Mouse (Mus musculus): ENCODE measurements around the gene Zbtb11.
"Not testable (repeated sequence)": the region's sequence is repeated elsewhere in the genome, so short reads cannot be mapped to it uniquely, and the experiment has no call there.

The Zbtb11 gene

DNA sequence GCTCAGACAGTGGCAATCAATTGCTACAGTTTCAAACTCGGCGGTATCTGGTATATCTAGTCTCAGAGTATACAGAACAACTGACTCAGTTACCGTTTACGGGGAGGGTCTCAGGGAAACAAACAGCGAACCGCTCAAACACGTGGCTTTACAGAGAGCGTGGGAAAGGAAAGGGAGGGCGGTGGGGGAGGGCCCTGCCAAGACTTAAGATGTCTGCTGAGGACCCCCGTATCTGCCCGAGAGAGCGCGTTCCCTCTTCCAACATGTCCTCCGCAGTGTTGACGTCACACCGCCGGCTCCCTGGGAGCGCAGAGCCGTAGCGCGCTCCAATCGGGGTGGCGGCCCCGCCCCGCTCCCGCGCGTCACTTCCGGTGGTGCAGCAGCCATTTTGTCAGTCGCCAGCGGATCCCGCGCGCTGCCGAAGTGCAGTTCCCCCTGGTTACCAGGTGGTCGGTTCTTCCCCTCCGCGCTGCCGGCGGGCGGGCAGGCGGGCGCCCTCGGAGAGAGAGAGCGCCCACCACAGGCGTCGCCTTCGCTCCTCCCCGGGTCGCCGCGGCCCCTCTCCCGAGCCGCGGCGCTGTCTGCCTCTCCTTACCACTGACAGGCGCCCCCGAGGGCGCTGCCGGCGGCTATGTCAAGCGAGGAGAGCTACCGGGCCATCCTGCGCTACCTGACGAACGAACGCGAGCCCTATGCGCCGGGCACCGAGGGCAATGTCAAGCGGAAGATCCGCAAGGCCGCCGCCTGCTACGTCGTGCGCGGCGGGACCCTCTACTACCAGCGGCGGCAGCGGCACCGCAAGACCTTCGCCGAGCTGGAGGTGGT is at the start of gene Zbtb11:
Gene Zbtb11 (plus strand): TSS at position 453 of the 825 bp plus-strand sequence.
- peak; percentile 99 to 100 for DNase-seq

DNA sequence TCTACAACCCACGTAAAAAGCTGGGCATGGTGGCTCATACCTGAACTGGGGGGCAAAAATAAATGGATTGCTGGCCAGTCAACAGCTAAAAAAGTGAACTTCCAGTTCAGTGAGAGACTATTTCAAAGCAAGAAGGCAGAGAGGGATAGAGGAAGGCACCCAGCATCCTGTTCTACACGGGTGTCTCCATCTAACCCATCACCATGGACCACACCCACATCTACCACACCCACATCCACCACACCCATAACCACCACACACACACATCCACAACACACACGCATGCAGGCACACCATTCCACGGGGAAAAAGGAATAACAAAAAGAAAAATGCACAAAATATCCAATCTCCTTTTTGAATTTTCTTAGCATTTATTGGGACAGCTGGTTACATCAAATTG is 49.7 kb upstream of the Zbtb11 start:
- DNase-seq: no peak

DNA sequence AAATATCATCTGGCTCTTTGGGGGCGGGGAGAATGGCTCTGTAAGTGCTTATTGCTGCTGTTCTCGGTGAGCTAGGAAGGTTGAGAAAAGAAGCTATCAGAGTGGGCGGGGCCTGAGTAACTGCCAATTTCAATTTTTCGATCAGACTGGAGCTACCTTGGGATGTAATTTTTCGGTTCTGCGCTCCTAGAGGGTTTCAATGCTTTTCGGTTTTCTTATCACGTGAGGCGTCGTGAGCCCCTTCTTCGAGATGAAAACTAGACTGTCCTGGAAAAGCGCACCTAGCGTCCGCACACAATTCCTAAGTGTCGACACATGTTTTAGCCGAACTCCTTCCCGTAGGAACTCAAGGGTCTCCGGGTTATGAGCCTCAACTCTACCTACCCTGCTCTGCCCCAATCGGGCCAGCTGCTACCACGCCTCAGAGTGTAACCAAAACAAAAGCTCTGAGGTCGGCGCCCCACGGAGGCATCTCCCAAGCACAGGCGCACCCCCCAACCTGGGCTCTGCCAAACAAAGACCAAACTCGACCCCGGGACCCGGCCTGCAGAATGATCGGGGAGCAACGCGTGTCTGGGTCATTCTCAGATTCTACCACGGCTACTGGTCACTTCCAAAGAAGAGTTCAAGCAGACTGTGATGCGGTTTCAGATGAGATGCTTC is 39.9 kb upstream of the Zbtb11 start:
- peak in 1 of 2 experiments; percentile 54 for DNase-seq

DNA sequence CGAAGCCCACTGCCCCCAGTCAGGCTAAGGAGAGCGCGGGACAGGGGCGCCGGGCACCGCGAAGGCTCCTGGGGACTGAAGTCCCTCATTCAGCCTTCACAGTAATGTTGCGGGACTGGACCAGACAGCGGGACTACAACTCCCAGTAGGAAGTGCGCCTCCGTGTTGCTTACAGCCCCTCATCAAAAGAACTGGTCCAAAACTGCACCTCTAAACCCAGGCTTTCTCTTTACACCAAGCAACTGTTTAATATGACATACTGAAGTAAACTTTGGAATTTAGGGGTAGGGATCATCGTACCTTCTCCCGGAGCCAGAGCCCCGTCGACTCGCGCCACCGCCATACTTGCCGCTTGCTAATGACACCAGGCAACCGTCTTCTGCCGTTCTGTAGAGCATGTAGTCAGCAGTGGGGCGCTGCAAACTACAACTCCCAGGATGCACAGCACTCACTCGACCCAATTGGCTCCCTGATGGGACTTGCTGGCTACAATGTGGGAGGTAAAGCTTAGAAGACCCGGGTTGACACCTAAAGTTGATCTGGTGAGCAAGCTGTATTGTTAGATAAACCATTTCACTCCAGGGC is 39.1 kb upstream of the Zbtb11 start, which contains the start of gene Cep97:
Gene Cep97 (minus strand): TSS at position 403 of the 585 bp plus-strand sequence.
- peak; percentile 90 to 97 for DNase-seq

DNA sequence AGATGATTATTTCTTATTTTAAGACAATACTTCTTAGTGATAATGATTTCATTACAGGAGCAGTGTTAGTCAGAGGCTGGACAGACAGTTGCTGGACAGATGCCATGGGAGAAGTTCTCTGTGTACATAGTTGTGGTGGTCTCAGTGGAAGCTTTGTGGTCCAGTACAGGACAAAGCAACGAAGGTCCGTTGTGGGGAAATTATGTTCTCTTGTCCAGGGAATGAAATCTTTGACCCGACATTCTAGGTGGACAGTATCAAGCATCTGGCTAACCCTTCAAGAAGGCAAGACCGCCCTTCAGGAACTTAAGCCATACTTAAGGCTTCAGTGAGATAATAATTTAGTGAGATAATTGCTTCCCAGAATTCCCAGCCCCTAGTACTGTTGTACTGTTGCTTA is 34.9 kb upstream of the Zbtb11 start:
- no peak for DNase-seq

DNA sequence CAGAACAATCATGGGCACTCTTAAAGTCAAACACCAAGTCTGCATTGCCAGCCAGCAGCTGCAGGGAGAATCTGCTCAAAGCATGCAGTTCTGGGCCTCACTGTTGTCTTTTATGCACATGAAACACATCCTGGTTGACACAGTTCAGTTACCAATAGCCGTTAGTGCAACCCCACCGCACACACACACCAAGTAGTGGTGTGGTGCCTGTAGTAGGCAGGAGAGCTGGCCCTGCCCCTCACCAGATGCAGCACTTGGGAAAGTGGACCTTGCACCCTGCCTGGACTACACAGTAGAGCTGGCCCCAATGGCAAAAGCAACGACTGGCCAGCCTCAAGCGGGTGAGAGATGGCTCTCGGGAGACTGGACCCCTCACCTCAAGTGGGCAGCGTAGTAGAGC is 34.0 kb upstream of the Zbtb11 start:
- no peak for DNase-seq

DNA sequence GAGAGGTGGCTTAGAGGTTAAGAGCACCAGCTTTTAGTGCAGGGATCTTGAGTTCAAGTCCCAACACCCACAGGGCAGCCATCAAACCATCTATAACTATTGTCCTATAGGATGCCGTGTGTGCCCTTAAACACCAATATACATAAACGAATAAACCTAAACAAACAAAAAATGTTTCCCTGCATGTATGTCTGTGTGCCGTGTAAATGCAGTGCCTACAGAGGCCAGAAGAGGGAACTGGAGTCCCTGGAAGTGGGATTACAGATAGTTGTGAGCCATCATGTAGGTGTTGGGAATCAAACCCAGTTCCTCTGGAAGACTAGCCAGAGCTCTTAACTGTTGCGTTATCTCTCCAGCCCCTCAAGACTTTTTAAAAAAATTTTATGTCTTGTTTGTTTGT is 32.9 kb upstream of the Zbtb11 start:
- no peak for DNase-seq

DNA sequence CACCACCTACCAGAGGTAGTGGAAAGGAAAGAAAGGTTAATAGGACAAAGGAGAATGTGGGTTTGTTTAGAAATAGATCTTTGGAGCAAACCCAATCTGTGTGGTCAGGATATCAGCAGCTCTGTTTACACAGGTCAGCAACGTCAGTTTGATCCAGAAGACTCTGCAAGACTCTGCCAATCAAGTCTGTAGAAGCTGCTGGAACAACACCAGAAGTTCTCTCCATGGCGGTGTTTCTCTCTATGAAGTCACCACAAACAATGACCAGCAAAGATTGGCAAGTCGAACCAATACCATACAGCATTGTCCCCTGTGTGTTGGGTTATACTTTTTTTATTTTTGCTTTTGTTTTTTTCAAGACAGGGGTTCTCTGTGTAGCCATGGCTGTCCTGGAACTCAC is 26.4 kb upstream of the Zbtb11 start:
- DNase-seq: no peak

DNA sequence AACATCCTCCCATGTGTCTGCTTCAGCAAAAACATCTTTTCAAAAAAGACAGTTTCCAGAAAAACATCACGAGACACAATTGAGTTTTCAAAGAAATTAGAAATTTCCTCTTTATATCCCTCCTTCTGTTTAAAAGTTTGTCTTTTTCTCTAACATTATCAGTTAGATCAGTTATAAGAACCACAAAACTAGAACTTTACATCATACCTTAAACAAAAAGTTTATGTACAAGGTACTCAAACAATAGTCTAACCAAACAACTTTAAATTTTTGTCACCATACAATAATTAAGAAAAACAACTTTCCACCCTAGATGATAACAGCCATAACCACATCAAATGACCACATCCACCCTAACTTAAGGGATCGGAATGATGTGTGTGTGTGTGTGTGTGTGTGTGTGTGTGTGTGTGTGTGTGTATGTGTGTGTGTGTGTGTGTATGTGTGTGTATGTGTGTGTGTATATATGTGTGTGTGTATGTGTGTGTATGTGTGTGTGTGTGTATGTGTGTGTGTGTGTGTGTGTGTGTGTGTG is 25.7 kb upstream of the Zbtb11 start:
- not testable (repeated sequence) for DNase-seq

DNA sequence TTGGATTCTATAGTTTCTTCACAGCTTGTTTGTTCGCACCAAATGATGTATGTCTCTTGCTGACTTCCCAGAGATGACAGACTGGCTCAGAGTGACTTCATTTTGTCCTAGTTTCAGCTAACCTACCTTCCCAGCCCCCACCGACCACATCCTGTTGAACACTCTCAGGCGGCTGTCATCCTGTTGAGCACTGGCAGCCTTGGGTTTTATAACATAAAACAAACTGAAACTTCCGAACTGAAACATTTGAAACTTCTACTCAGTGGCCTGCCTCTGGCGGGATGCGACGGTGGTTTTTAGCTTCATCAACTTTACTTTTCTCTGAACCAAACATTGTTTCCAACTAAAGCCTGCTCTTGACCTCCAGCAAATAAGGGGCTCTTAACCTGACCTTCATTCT is 24.7 kb upstream of the Zbtb11 start:
- no peak for DNase-seq

DNA sequence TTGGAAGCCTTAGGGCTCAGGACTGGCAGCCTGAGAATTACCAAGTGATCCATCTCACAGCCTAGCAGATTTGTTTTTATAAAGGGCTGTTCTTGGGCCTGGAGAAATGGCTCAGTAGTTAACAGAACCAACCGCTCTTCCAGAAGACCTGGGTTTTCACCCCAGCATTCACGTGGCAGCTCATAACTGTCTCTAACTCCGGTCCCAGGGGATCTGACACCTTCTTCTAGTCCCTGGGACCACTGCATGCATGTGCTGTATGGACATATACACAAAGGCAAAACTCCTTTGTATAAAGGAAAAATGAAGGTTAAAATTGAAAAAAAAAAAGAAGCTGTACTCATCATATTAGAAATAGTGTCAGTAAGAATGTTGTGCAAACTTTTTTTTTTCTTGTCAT is 23.2 kb upstream of the Zbtb11 start:
- no peak for DNase-seq

DNA sequence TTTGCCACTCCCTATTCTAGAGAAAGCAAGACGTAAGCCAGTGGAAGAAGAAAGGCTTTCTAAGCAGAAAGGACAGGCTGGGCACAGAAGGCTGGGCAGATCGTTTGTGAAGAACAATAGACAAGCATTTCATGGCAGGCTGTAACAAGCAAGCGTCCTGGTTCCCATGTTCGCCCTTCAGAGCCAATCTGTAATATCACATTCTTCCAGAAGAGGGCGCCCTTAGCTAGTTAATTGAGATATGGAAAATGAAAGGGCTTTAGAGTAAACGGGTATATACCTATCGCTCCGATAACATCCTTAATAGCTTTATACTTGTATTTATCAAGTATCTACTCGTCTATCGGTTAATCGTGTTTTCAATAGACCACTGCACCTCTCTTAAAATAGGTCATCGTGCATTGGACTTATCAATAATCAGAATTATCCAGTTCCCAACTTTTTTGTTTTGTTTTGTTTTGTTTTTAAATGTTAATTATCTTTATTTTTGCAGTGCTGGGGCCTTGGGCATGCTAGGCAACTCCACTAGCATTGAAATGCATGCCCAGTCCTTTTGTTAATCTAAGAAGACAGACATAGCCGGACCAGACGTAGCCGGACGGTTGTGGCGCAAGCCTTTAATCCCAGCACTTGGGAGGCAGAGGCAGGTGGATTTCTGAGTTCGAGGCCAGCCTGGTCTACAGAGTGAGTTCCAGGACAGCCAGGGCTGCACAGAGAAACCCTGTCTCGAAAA is 22.6 kb upstream of the Zbtb11 start:
- peak; percentile 79 to 83 for DNase-seq

DNA sequence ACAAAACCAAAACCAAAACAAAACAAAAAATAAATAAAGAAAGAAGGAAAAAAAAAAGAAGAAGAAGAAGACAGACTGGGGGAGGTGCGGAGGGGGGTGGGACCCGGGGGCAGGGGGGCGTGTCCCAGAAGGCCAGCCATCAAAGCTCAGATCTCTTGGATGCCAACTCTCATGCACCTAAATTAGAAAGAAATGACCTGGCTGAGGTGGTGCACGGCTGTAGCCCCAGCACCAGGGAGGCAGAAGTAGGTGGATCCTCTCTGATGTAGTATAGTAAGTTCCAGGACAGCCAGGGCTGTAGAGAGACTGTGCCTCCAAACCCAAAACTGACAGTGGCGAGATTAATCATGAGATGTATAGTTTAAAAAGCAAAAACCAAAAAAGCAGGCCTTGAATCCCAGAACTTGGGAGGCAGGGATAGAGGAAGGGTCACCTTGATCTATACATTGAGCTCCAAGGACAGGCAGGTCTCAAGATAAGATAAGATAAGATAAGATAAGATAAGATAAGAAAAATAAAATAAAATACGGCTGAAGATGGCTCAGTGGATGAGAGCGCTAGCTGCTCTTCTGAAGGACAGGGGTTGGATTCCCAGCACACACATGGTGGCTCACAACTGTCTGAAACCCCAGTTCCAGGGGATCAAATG is 21.9 kb upstream of the Zbtb11 start:
- DNase-seq: no peak

DNA sequence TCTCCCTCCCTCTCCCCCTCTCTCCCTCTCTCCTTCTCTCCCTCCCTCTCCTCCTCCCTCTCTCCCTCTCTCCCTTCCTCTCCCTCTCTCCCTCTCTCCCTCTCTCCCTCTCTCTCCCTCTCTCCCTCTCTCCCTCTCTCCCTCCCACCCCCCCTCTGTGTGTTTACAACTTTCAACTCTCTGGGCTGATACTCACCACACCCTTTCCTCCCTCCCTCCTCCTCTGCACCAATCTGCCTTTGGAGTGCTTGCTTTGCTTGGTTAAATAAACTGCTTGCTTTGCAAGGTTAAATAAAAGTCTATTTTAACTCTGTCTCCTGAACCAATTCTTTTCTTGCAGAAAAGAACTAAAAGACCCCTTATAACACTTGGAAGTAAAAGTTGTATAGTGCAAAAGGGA is 20.9 kb upstream of the Zbtb11 start:
- DNase-seq: no peak

DNA sequence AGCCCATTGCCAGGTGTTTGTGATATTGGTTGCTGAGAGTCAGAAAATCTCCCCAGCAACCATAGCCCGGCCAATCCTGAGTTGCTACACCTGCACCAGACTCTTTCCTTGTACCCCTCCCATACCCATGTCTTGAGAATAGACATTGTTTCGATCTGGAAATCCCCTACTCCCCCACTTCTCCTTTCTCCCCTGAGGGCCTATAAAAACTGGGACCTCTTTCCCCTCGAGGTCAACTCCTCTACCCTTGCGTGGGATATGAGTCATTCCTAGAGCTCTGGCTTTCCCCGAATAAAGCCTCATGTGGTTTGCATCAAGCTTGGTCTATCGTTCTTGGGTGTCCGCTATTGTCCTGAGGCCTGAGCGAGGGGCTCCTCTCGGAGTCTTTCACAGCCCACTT is 19.5 kb upstream of the Zbtb11 start:
- DNase-seq: not testable (repeated sequence)

DNA sequence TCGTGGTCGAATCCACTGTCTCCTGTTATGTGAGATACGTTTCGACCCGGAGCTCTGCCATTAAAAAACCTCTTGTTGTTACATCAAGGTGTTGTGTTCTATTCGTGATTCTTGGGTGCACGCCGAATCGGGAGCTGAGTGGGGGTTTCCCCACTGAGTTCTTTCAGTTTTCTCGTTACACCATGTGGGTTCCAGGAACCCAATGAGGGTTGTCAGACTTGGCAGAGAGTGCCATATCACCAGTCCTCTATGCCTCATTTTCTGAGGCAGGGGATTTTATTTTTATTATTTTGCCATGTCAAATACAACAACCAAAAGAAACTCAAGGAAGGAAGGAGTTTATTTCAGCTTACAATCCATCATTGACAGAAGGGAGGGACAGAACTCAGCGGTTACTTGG is 10.6 kb upstream of the Zbtb11 start:
- not testable (repeated sequence) for DNase-seq

DNA sequence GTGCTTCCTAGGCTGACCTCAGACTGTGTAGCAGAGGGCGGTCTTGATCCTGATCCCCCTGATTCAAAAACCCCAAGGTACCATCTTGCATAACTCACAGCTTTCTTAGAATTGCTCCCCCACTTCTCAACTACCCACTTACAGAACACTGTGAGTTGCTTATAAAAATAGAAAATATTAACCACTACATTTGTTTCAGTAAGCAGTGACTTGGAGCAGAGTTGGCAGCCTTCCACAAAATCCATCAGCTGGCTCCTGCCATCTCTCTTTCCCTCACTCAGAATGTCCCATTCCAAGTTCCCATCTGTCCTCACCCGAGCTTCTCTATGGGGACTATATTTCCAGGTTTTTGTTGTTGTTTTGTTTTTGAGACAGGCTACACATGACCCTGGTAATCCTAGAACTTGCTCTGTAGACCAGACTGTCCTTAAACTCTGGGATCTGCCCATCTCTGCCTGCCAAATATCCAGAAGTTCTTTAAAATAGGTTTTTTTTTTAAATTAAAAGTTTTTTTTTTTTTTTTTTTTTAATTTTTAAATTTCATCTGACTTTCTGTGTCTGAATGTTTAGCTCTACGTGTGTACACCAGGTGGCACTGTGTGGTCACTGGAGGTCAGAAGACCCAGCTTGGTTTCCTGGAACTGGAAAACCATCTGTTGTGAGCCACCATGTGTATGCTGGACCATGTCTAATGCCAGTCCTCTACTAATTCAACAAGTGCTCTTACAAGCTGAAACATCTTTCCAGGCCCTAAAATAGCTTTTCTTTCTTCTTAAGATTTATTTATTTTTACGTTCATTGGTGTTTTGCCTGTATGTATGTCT is 9.3 kb upstream of the Zbtb11 start:
- DNase-seq: peak in 1 of 2 experiments; percentile 44

DNA sequence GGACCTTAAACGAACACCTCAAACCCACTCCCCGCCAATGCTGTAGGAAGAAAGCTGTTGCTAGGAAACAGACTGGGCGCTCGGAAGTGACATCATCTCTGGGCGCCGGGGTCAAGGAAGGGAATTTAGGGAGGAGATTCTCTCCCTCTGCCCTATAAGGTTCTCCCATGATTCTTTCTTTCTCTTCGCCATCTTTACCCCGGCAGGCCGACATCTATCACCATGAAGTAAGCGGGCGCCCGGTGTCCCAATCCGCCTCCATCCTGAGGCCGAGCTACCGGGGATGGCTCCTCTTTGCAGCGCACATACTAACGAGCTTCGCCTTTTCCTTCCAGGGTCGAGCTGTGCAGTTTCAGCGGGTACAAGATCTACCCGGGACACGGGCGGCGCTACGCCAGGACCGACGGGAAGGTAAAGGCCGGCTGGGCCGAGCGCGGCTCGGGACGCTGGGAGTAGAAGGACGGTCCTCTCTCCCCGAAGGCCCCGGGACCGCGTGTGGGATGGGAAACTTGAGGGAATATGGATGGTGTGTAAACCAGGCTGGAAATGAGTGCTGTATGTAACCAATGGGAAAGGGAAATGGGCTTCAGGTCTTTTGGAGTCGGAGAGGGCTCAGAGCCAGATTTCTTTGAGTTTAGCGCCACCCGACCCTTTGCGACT is 7.3 kb upstream of the Zbtb11 start, which contains the start of gene Rpl24:
Gene Rpl24 (plus strand): TSS at position 64 of the 660 bp plus-strand sequence.
- peak; percentile 96 for DNase-seq

DNA sequence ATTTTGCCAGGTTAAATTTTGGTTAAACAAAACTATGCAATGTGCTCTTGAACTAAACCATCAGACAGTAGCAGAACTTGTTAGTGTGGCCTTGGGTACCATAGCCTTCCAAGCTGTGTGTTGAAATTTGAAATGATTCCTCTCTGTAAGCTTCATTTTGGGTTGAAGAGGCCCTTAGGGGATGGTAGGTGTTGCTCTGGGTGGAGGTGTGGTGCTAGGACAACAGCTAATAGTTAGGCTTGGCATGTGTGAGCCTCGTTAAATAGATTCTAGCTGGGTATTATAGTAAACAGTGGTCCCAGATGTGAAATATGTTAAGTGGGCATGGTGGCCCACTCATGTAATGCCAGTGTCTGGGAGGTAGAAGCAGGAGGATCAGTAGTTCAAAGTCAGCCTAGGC is 6.5 kb upstream of the Zbtb11 start:
- DNase-seq: no peak

DNA sequence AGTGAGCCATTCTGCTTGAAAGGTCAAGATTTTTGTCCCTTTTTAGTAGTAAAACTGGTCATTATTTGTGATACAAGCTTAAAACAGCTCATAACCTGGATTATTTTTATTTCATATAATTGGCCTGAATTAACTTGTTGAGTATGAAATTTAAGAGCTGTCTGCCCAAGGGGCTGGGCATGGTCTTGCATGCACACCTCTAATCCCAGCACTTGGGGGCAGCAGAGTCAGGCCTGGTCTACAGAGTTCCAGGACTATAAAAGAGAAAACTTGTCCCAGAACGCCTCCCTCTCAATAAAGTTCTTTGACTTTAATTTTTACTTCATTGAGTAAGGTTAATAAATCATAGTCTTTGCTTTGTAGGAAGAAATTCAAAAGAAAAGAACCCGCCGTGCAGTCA is 4.5 kb upstream of the Zbtb11 start:
- peak in 1 of 2 experiments; percentile 34 for DNase-seq

DNA sequence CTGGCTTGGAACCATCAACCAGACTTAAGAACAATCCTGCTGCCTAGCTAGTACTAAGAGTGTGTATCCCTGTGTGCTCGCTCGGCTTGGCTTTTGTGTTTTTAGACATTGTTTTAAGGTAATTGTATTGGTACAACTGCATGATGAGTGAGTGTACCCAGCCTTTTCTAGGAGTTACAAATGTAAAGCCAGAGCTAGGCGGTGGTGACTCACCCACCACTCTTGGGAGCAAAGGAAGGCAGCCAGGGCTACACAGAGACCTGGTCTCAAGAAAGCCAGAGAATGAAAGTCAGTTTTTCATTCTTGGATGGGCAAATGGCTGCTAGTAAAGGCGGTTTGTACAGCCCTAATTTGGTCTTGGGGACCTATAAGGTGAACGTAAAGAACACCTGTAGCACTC is 3.3 kb upstream of the Zbtb11 start:
- no peak for DNase-seq

Data from cerebellum, adult 18-20 months (tissue).